Mouse (Mus musculus) G1E (cell line): ENCODE data around the gene Tmcc3. TPM values are rescaled to one million over a fixed set of nuclear protein-coding genes. Genes with fewer than 3 reads are reported as not detected.
A peak's percentile ranks its signal among the peaks of the same experiment; 100 is the strongest.

ENCODE experiments used
- ATAC-seq: 2 replicates; pipeline ENCODE4 v1.8.0; 2016; ENCODE audit warnings: mild to moderate bottlenecking; ENCODE audit not compliant: insufficient number of reproducible peaks, poor library complexity, low FRiP score, severe bottlenecking; ENCODE audit errors: extremely low read depth
- DNase-seq: peaks from one replicate; pipeline ENCODE4 v3.0.0; 2012; ENCODE audit warnings: low spot score
- H3K27me3 ChIP-seq: 2 replicates; pipeline ENCODE4 v1.6.1; 2012; ENCODE audit warnings: mild to moderate bottlenecking, low read length, inconsistent platforms; ENCODE audit not compliant: insufficient read depth
- H3K36me3 ChIP-seq: replicated peaks from 2 replicates; pipeline ENCODE3; 2012; ENCODE audit warnings: mild to moderate bottlenecking, inconsistent platforms
- H3K4me1 ChIP-seq: 2 replicates; pipeline ENCODE4 v1.6.1; 2012; ENCODE audit warnings: low read depth, low read length, inconsistent platforms, mixed read lengths; ENCODE audit not compliant: insufficient read depth
- H3K4me3 ChIP-seq: 2 replicates; pipeline ENCODE4 v1.5.1; 2012; ENCODE audit warnings: low read depth, mild to moderate bottlenecking, inconsistent platforms, low read length, moderate library complexity, mixed read lengths
- H3K9me3 ChIP-seq: replicated peaks from 2 replicates; pipeline ENCODE4 v1.6.1; 2012; ENCODE audit warnings: inconsistent platforms
- CTCF ChIP-seq: IDR thresholded peaks from 2 replicates; pipeline ENCODE4 v1.5.1; 2012; ENCODE audit warnings: low read depth, low read length, inconsistent platforms, mixed read lengths
- GATA1 ChIP-seq: IDR thresholded peaks from 2 replicates; pipeline ENCODE4 v1.6.1; 2012; ENCODE audit warnings: borderline replicate concordance, low read length, inconsistent platforms, mixed read lengths
- GATA2 ChIP-seq: IDR thresholded peaks from 2 replicates; pipeline ENCODE4 v1.6.1; 2012; ENCODE audit warnings: low read depth, low read length, inconsistent platforms, borderline replicate concordance
- POLR2AphosphoS5 ChIP-seq: IDR thresholded peaks from 2 replicates; pipeline ENCODE4 v1.6.1; 2012; ENCODE audit warnings: low read depth, low read length, inconsistent platforms; ENCODE audit not compliant: insufficient replicate concordance
- TAL1 ChIP-seq: conservative IDR thresholded peaks from 2 replicates; pipeline ENCODE4 v1.6.1; 2012; ENCODE audit warnings: low read depth, low read length, inconsistent platforms, mixed read lengths
- polyA plus RNA-seq: library from polyadenylated mRNA; stranded (reverse); fragments of >175 nt; gene quantifications from 2 replicates; pipeline ENCODE4 v1.2.3, GENCODE M21; 2012
- total RNA-seq, 2 experiments: library from RNA; stranded (forward) in 1 of 2; stranded (reverse) in 1 of 2; fragments of 200-1000 nt in 1 of 2; fragments of >200 nt in 1 of 2; fragmentation: Nextera tagmentation in 1 of 2; gene quantifications; 2 replicates each; pipeline ENCODE4 v1.2.3; 2014 to 2017

Gene Tmcc3
- total and polyA plus RNA-seq, 3 experiments, result 3.3 to 15.6 (median 8.1) TPM

DNA sequence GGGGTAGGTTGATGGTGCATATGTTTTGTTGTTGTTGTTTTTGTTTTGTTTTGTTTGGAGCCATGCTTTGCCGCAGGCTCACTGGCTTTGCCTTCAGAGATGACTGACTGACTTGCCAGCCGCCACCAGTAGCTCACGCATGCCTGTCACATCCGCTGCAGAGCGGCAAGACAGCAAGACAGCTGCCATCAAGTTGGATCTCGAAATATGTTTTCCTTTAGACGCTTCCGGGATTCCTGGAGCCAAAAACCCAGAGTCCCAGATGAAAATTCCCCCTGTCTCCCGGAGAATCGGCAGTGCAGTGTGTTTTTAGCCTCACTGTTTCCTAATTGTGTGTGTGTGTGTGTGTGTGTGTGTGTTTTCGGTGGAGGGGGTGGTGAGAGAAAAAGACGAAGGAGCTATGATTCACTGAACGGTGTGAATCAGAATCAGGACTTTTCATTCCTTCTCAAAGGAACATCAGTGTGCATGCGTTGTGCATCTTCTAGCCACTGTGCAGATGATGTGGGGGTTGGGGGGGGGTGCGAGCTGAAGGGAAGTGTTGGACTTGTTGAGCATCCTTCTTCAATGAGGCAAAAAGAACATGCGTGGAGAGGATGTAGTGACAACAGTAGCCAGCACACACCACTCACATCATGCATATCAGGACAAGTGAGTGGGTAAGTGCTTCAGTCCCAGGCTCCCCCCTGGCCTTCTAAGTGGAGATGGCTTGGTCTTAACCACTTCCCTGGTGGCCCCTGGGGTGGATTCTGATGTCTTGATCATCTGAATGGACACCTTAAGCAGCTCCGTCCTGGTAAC is 208.8 kb downstream of the Tmcc3 start:
- Histone ChIP-seq H3K9me3 (no peaks in the 10 kb centered on the region), H3K4me1 (peaks cover 81% of the 10 kb centered on the region), H3K4me3 (peak overlapping the region; percentile 50; the same call in 1 of the 2 replicates), H3K36me3 (peaks cover 20% of the 10 kb centered on the region), H3K27me3 (no peaks in the 10 kb centered on the region)
- ATAC-seq, result no peak
- DNase-seq, result no peak
- TF ChIP-seq CTCF (no peak), POLR2AphosphoS5 (no peak), TAL1 (no peak), GATA2 (no peak), GATA1 (no peak)

DNA sequence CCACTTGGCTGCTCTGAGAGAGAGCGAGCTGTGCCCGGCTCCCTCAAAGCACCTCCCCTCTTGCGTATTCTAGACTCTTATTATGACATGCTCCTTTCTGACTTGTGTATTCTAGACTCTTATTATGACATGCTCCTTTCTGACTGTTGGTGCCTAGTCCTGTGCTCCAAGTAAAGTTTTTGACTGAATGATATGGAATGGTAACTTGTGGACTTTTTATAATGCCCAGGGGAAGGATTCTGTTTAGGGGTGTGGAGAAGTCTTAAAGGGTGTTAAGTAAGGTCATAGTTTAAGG is 209.3 kb downstream of the Tmcc3 start:
- H3K4me3 ChIP-seq, result peak overlapping the region; percentile 62
- TF ChIP-seq GATA2 (no peak), TAL1 (no peak), CTCF (no peak), GATA1 (no peak), POLR2AphosphoS5 (no peak)
- ATAC-seq (peak; percentile 29), DNase-seq (peak; percentile 69)
- H3K36me3 ChIP-seq, result peaks cover 20% of the 10 kb centered on the region
- H3K27me3 ChIP-seq, result no peaks in the 10 kb centered on the region
- H3K4me1 ChIP-seq, result peaks cover 86% of the 10 kb centered on the region
- H3K9me3 ChIP-seq, result no peaks in the 10 kb centered on the region

DNA sequence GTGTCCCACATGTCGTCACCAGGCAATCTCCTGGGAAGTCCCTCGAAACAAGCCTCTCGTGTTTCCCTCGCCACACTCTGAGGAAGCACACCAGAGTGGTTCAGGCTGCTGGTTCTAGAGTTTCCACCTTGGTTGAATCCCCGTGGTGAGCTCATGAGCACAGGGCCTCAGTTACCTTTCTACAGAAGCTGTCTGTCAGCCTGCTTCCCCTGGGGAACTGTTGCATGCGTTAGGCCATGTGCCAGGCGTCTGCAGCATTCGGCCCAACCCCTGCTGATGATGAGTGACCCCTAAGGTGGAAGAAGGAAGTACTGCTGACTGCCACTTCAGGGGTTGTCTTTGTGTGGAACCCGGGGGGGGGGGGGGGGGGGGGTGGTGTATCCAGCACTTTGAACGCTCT is 210.0 kb downstream of the Tmcc3 start:
- no peaks in the 10 kb centered on the region for H3K27me3 ChIP-seq
- TF ChIP-seq POLR2AphosphoS5 (no peak), GATA2 (no peak), TAL1 (no peak), GATA1 (no peak), CTCF (no peak)
- ATAC-seq (peak; percentile 63), DNase-seq (peak; percentile 65)
- H3K4me3 ChIP-seq, result peak overlapping the region; percentile 62
- H3K4me1 ChIP-seq, result peaks cover 86% of the 10 kb centered on the region
- H3K9me3 ChIP-seq, result no peaks in the 10 kb centered on the region
- H3K36me3 ChIP-seq, result peaks cover 20% of the 10 kb centered on the region

DNA sequence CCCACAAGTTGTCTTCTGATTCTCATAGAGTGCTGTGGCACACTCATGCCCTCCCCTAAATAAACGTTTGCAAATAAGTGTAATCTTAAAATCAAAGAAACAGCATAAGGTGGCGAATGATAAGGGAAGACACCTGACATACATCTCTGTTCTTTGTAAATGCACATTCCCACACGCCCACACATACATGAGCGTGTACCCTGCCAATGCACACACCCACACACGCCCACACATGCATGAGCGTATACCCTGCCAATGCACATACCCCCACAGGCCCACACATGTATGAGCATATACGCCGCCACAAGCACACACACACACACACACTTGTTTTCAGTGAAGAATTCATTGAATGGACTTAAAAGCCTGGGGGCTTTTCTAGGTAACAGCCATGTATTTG is 211.5 kb downstream of the Tmcc3 start:
- Histone ChIP-seq H3K9me3 (no peaks in the 10 kb centered on the region), H3K27me3 (no peaks in the 10 kb centered on the region), H3K4me1 (peaks cover 92% of the 10 kb centered on the region), H3K4me3 (no peak overlapping the region; the same call in 1 of the 2 replicates), H3K36me3 (peaks cover 18% of the 10 kb centered on the region)
- TF ChIP-seq TAL1 (peak; percentile 34; the same call in 1 of the 2 replicates), POLR2AphosphoS5 (no peak)
- ATAC-seq (no peak; the same call in 1 of the 2 replicates), DNase-seq (no peak)

DNA sequence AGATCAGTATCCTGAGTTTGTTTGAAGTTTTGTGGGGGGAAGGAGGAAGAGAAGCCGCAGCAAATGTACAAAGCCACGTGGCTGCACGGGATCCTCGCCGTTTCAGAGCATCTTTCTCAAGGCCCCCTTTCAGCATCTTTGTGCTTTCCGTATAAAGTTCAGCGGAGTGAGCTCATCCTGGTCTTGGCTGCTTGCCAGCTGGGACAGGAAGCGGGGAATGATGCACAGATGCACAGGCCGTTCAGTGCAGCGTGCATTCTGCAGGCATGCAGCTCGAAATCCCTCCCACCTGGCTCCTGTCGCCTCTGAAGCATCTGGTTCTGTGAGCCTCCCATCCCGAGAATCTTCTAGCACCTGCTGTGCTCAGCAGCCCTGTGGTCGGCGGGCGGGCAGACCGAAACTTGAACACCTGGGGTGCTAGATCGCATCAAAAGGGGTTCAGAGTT is 212.0 kb downstream of the Tmcc3 start:
- ATAC-seq (no peak), DNase-seq (no peak)
- peaks cover 17% of the 10 kb centered on the region for H3K36me3 ChIP-seq
- no peak for TF ChIP-seq TAL1
- no peak for TF ChIP-seq GATA1
- TF ChIP-seq CTCF, result no peak
- no peak for TF ChIP-seq POLR2AphosphoS5
- no peak for TF ChIP-seq GATA2
- H3K4me3 ChIP-seq, result peak overlapping the region; percentile 28; the same call in 1 of the 2 replicates
- H3K9me3 ChIP-seq, result no peaks in the 10 kb centered on the region
- H3K4me1 ChIP-seq, result peaks cover 92% of the 10 kb centered on the region
- H3K27me3 ChIP-seq, result no peaks in the 10 kb centered on the region

DNA sequence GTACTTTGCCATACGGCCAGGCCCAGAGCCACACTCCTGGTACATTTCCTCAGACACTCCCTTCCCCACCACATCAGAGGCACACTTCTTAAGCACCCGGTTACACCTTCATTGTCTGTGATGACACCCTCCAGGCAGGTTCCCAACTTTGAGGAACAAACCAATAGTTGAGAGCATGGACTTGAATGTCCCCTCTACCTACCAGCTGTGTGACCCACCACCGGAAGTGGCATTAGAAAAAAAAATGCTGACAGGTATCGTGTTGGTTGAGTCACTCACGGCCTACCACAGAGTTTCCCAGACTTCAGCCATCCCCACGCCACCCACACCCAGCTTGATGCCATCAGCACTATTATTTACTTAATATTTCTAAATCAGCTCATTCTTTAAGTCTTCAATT is 213.2 kb downstream of the Tmcc3 start:
- H3K4me1 ChIP-seq, result peaks cover 93% of the 10 kb centered on the region
- ATAC-seq, result no peak

More for the DNA sequence above, 213.2 kb downstream of the Tmcc3 start:
- H3K27me3 ChIP-seq, result no peaks in the 10 kb centered on the region
- H3K4me3 ChIP-seq, result no peak overlapping the region; the same call in 1 of the 2 replicates
- H3K9me3 ChIP-seq, result no peaks in the 10 kb centered on the region
- H3K36me3 ChIP-seq, result peaks cover 16% of the 10 kb centered on the region
- no peak for TF ChIP-seq CTCF
- TF ChIP-seq TAL1, result no peak
- TF ChIP-seq GATA2, result no peak
- TF ChIP-seq GATA1, result no peak
- no peak for TF ChIP-seq POLR2AphosphoS5
- DNase-seq, result no peak
